Mouse (Mus musculus): ENCODE measurements around the gene Maz.

DNA sequence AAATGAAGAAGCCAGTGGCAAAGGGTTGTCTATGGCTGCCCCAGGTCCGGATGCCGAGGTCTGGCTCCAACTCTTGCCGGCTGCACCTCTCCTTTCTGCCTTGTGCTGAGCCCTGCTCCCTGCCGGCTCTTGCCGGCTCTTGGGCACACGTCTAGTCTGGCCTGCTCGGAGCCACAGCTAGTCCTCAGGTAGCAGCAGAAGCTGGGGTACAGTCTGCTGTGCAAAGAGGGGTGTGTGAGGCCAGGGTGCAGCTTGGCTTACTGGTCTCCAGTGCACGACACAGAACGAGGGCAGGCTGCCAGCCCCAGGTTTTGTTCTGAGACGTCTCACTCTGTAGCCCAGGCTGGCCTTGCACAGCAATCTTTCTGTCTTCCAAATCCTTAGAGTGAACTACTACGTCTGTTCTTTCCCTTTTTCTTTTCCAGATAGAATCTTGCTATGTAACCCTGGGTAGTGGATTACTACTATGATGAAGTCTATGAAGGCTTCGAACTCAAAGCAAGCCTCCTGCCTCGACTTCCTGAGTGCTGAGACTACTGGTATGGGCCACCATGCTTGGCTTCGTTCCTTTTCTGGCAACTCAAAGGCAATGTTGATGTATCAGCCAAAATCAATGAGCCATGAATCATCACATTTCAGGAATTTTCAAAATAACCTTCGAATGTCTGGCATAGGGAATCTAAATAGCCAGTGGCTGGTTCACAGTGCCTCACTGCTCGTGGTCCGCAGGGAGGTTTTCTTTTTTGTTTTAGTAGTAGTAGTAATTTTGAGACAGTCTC lies 17.3 kb downstream of the Maz start:
- TF ChIP-seq POLR2AphosphoS5 (IDR thresholded peaks at IDR 0.05; ENCODE audit: insufficient replicate concordance, low read depth, low read length), result no peak
- TF ChIP-seq CTCF (IDR thresholded peaks at IDR 0.05; ENCODE audit: low read depth, low read length), result no peak
- TF ChIP-seq GATA2 (IDR thresholded peaks at IDR 0.05; ENCODE audit: borderline replicate concordance, low read depth, low read length), result no peak
- no peak for TF ChIP-seq GATA1 (IDR thresholded peaks at IDR 0.05; ENCODE audit: borderline replicate concordance, low read length)
